Mouse (Mus musculus): Measurements from ENCODE around the gene Lax1.

The Lax1 gene

DNA sequence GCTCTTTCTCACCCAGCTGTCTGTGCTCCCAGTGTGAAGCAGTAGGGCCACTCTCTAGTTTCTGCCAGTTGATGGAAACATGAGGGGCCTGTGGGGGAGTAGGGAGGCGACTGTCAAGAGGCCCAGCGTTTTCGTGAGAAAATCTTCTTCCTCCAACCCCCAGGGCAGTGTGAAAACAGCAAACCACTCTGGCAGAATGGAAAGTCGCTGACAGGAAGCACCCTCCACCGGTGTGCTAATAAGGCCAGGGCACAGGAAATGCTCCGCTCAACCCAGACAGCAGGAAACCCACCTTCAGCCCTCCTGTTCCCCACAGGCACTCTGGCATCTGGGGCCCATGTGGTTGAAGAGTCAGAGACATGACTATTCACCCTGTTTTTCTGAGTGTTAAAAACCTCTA lies at the start of gene Lax1:
Gene Lax1 (minus strand): TSS at position 212 of the 400 bp plus-strand sequence.
- DNase-seq = no peak

DNA sequence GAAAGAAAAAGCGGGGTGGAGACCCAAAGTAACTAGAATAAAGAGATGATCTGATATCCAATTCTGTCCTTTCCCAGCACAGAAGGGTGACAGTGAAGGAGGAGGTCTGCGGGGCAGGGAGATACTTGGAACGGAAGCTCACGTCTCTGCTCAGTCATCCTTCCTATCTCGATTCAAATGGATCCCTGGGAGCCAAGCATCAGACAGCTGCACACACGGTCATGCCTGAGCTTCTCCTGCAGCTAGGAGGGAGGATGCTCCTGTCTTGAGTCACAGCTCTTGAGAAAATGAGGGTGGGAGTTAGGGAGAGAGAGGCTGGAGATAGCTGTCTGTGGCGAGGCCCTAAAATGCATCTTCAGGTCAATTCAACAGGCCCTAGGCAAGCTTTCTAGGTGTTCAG lies 46.8 kb upstream of the Lax1 start:
- DNase-seq = no peak

- peak; percentile 72 for DNase-seq
Observed at GRCm38 (mm10) chr1:133735995-133736652, 46.2 kb upstream of the Lax1 start.

DNA sequence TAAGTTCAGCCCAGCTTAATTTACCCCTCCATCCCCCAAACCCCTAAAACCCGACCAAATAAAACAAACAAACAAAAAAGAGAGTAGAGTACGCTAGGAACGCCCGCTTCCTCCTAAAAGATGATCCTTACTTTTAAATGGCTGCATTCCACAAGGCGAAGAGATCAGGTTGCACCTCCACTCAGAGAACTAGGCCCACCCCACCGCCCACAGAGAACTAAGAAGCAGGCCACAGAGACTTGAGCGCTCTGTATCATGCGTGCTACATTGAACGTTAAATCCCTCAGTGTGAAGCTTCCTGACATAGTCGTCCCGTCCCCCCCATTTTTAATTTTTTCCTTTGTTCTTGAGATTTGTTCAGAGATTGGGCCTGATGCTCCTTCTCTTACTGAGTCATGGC lies 42.9 kb upstream of the Lax1 start:
- no peak for DNase-seq

GRCm38 (mm10) chr1:133728339-133728738 lies 38.4 kb upstream of the Lax1 start:
- DNase-seq = no peak

- no peak for DNase-seq
Observed at GRCm38 (mm10) chr1:133720342-133720741, 30.4 kb upstream of the Lax1 start.

DNA sequence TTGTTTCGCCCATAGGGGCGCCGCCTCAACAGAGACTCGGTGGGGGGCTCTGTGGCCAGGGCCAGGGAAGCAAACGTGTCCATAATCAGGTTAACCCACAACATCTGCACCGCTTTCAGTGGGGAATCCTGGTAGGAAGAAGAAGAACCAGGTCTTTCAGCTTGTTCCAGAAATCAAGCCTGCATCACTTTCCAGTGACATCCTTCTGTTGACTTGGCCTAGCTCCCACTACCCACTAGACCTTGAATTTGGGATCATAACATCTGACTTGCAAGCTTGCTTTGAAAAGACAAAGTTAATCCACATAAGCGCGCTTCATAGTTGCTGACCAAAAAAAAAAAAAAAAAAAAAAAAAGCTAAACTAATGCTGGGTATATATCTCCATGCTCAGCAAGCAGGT lies 28.9 kb upstream of the Lax1 start:
- DNase-seq = no peak

- no peak for DNase-seq
Observed at GRCm38 (mm10) chr1:133718296-133718695, 28.4 kb upstream of the Lax1 start.

DNA sequence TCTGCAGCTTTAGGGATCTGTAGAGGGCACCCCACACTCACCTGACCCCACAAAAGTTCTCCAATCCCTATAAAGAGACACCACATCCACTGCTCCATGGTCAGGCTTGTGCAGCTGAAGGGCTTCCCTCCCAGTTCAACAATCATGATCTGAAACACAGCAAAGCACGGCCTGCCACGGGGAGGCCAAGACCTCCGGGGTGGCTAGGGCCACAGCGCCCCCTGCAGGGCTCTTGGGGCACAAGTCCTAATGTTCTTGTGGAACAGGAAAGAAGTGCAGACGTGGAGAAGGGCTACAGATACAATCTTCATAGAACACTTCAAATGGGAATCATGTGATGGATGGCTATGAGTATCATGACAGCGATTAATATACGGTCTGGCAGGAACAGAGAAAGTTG lies 26.6 kb upstream of the Lax1 start:
- DNase-seq = peak; percentile 71

DNA sequence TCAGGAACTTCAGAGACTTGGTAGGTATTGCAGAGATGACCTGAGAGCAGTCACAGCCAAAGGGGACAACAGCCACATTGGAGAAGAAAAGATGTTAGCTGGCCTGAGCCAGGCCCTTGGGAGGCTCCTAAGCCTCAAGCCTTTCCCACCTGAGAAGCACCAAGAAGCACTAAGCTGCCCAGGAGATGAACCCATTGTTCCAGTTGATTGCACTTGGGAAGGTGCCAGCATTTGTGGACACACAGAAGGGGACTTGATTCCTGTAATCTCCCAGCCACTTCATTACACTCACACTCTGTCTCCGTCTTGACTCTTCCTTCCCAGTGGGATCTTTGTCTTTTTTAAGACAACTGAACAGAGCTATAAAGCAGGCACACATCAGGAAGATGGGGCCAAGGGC lies 25.3 kb upstream of the Lax1 start:
- DNase-seq = no peak

- DNase-seq = peak; percentile 39
Observed at GRCm38 (mm10) chr1:133713009-133713370, 23.1 kb upstream of the Lax1 start.

- DNase-seq = no peak
Observed at GRCm38 (mm10) chr1:133712288-133713008, 22.5 kb upstream of the Lax1 start.

DNA sequence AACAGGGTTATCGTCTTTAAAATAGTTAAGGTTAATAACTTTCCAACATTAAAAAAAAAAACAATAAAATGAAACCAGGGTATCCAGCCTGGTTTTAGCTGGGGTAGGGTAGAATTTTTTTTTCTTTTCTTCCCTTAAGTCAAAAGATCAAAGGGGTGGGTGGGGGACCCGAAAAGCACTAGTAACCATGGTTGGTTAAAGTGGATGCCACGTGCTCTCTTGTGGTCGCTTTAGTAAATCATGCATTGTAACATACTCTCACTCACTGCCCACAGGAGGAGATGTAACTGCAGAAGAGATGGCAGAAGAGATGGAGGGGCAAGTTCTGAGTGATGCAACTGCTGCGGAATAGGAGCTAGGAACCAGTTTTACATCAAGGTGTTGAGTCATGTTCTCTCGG lies 21.5 kb upstream of the Lax1 start:
- no peak for DNase-seq

- no peak for DNase-seq
Observed at GRCm38 (mm10) chr1:133710895-133711294, 21.0 kb upstream of the Lax1 start.

GRCm38 (mm10) chr1:133709292-133709691 lies 19.4 kb upstream of the Lax1 start:
- DNase-seq = no peak

GRCm38 (mm10) chr1:133701824-133702223 lies 11.9 kb upstream of the Lax1 start:
- peak; percentile 35 for DNase-seq

GRCm38 (mm10) chr1:133697935-133698620 lies 8.2 kb upstream of the Lax1 start:
- no peak for DNase-seq

- peak; percentile 82 for DNase-seq
Observed at GRCm38 (mm10) chr1:133695901-133696300, 6.0 kb upstream of the Lax1 start.

- DNase-seq = no peak
Observed at GRCm38 (mm10) chr1:133694876-133695275, 5.0 kb upstream of the Lax1 start.

DNA sequence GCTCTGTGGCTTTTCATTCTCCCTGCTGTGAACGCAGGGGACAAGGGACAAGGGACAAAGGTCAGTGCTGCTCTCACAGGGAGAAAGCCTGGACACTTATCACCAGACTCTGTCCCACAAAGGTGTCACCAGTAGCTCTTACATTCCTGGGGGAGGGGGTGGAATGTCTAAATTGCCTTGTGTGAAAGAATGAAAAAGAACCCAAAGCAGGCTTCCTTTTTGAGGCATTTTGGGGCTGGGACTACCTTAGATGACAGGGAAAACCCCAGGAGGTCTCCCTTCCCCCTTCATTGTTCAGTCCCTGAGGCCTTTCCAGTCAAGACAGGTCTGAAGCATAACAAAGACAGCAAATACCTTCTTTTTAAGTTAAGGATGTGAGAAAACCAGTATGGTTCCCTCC lies 4.4 kb upstream of the Lax1 start:
- no peak for DNase-seq

DNA sequence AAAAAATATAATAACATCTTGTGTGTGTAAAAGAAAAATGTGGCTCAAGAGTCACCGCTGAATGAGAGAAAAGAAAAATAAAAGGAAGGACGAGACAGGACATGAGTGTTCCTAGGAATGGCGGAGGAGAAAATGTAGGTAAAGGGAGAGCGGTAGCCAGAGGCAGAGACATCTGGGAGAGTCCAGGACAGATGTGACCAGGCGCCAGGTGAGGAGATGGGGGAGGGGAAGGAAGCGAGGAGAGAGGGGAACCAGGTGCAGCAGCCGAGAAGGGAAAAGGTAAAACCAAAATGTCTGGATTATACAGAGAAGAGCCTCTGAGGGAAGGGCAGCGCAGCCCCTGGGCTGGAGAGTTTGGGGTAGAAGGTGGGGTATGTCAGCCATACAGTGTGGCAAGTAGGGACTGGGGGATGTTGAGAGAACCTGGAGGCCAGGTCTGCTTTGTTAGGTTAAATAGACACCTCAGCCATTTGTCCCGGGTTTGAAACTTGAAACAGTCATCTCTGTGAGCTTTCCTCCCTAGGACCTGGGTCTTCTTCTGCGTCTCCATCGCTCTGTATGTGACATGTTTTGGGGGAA lies 3.7 kb upstream of the Lax1 start:
- no peak for DNase-seq

GRCm38 (mm10) chr1:133692195-133692594 lies 2.3 kb upstream of the Lax1 start:
- no peak for DNase-seq

- DNase-seq = no peak
Observed at GRCm38 (mm10) chr1:133691046-133691445, 1.1 kb upstream of the Lax1 start.

DNA sequence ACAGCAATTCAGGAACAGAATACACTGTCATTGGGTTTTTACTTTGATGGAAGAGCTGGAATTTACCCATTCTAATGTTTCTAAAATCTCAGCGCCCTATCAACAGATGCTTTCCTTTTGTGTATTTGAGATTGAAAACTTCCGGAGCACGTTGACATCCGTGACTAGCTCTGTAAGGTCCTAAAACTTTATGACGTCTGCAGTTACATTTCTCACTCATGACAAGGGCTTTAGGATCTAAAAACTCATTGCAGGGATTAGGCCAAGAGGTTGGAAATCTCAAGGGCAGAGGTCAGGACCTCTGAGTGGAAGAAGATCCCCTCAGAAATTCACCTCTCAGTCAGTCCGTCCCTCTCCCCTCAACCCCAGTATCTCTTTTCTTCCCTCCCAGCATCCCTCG lies 1.6 kb downstream of the Lax1 start:
- no peak for DNase-seq

Data from lung, postnatal 14 days (tissue).